15 mouse cellular contexts compared by ENCODE assay signal in the genomic region with DNA sequence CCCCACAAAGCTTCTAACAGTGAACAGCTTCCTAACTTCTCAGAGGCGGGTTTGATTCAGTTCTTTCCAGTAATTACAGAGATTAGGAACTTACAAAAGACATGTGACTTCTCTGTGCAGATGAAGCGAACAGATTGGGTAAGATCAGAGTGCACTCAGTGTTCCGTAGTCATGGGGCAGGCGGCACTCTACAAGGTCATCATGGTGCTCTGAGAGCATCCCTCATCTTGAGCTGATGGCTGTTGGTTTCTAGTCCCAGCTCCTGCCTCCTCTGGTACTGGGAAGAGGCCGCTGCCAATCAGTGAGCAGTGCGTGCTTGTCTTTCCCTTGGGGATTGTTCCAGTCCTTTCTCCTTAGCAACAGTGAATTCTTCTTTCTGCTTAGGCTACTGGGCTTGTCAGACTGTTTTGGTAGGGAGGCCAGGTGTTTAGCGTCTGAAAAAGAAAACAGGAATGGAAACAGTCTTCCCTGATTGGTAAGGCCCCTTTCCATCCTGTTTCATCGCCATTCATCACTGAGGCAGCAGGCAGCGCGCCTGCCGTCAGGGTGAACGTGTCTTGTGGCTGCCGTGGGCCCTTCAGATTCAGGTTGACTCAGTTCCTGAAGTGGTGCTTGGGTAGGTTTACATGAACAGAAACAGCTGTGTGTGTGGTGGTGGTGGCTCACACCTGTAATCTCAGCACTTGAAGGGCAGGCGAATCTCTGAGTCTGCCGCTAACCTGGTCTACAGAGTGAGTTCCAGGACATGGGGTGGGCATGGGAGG. TPM values are rescaled to one million over a fixed set of nuclear protein-coding genes. Genes with fewer than 3 reads are reported as not detected.
A peak's percentile ranks its signal among the peaks of the same experiment; 100 is the strongest.
DNase-seq lines count a peak whose midpoint lies in the region; ATAC-seq and TF ChIP-seq lines count a peak whose summit lies in the region.
"Had no signal": no experiment of that assay in that cellular context is flagged by ENCODE, and none has a peak within 500 bp of the region (broad histone marks: within the 10 kb centered on the region; RNA-seq: fewer than 3 reads in every experiment).

No protein-coding gene starts in this region.

- no peak for TF ChIP-seq EP300 in lung, postnatal 0 days (IDR thresholded peaks at IDR 0.05)

- peak; percentile 71 for DNase-seq in lung, postnatal 0 days (ENCODE audit: low spot score)
- DNase-seq in lung, postnatal 10 days = no peak
- DNase-seq in CD4-positive, CD25-positive, alpha-beta regulatory T cell, adult 2 months (ENCODE audit: low read depth, low spot score) = peak; percentile 84
- peak; percentile 9 for DNase-seq in brain, embryonic 14.5 days (ENCODE audit: low read depth)
- peak; percentile 43 to 44 for DNase-seq in thymus, postnatal 10 days (ENCODE audit: low spot score in 2 of 2)
- DNase-seq in right cerebral cortex, adult 18-20 months = no peak
- DNase-seq: cerebellum, adult 18-20 months; gastrocnemius, postnatal 10 days; kidney, postnatal 14 days; layer of hippocampus, postnatal 36 days had no signal

- H3K4me3 ChIP-seq in lung, postnatal 0 days (ENCODE audit: low read depth, low read length) = no peak overlapping the region
- H3K4me3 ChIP-seq in kidney, embryonic 14.5 days (ENCODE audit: low read length) = no peak overlapping the region
- H3K4me3 ChIP-seq: forebrain, embryonic 15.5 days; heart, embryonic 13.5 days; limb, embryonic 13.5 days; lung, embryonic 15.5 days had no signal

- 56% methylated on average over 15 of the region's 15 CpGs for WGBS in lung, postnatal 0 days
- WGBS in kidney, embryonic 14.5 days = 72% methylated on average over 15 of the region's 15 CpGs

- H3K9ac ChIP-seq in lung, postnatal 0 days (replicated peaks; ENCODE audit: low read depth) = no peak overlapping the region
- H3K9ac ChIP-seq in kidney, embryonic 14.5 days (ENCODE audit: low read depth, low read length) = no peak overlapping the region
- H3K9ac ChIP-seq: forebrain, embryonic 15.5 days; heart, embryonic 13.5 days; limb, embryonic 13.5 days; lung, embryonic 15.5 days had no signal

- no peak overlapping the region for H3K4me2 ChIP-seq in lung, postnatal 0 days (replicated peaks; ENCODE audit: low read depth, low read length)
- H3K4me2 ChIP-seq in kidney, embryonic 14.5 days (replicated peaks; ENCODE audit: low read depth, low read length) = no peak overlapping the region
- H3K4me2 ChIP-seq: forebrain, embryonic 15.5 days; heart, embryonic 13.5 days; limb, embryonic 13.5 days; lung, embryonic 15.5 days had no signal

- no peak overlapping the region for H3K27ac ChIP-seq in lung, postnatal 0 days (ENCODE audit: low read length)
- H3K27ac ChIP-seq in kidney, embryonic 14.5 days (ENCODE audit: low read depth, low read length) = no peak overlapping the region
- H3K27ac ChIP-seq: forebrain, embryonic 15.5 days; heart, embryonic 13.5 days; limb, embryonic 13.5 days; lung, embryonic 15.5 days had no signal

- peak; percentile 89 for ATAC-seq in lung, postnatal 0 days
- no peak for ATAC-seq in kidney, embryonic 14.5 days (ENCODE audit: low FRiP score, low TSS enrichment)
- ATAC-seq: forebrain, embryonic 15.5 days had no signal

- TF ChIP-seq POLR2A in brain, embryonic 14.5 days (IDR thresholded peaks at IDR 0.05; ENCODE audit: borderline replicate concordance, extremely low read depth, insufficient read depth, insufficient read length, poor library complexity, severe bottlenecking) = no peak

- H3K36me3 ChIP-seq in lung, postnatal 0 days (ENCODE audit: insufficient read depth, low read length) = no peaks in the 10 kb centered on the region
- H3K36me3 ChIP-seq in kidney, embryonic 14.5 days (ENCODE audit: control insufficient read depth, insufficient read depth, low read length) = peaks cover 3% of the 10 kb centered on the region; the same call in 1 of the 2 replicates
- H3K36me3 ChIP-seq: forebrain, embryonic 15.5 days had no signal

- no peaks in the 10 kb centered on the region for H3K27me3 ChIP-seq in lung, postnatal 0 days (replicated peaks; ENCODE audit: insufficient read depth, low read length)
- no peaks in the 10 kb centered on the region for H3K27me3 ChIP-seq in kidney, embryonic 14.5 days (ENCODE audit: control insufficient read depth, insufficient read depth, low read length)
- H3K27me3 ChIP-seq: forebrain, embryonic 15.5 days; heart, embryonic 13.5 days; limb, embryonic 13.5 days; lung, embryonic 15.5 days had no signal

- no peaks in the 10 kb centered on the region for H3K4me1 ChIP-seq in lung, postnatal 0 days (ENCODE audit: insufficient read depth, low read depth, low read length)
- H3K4me1 ChIP-seq in kidney, embryonic 14.5 days (ENCODE audit: control insufficient read depth, insufficient read depth, low read length) = no peaks in the 10 kb centered on the region
- H3K4me1 ChIP-seq: forebrain, embryonic 15.5 days had no signal

- H3K9me3 ChIP-seq in lung, postnatal 0 days (ENCODE audit: low read length) = no peaks in the 10 kb centered on the region
- no peaks in the 10 kb centered on the region for H3K9me3 ChIP-seq in kidney, embryonic 14.5 days (ENCODE audit: control insufficient read depth, low read length)
- H3K9me3 ChIP-seq: forebrain, embryonic 15.5 days; heart, embryonic 13.5 days; limb, embryonic 13.5 days; lung, embryonic 15.5 days had no signal

- TF ChIP-seq CTCF in lung, postnatal 0 days (IDR thresholded peaks at IDR 0.05) = no peak
- TF ChIP-seq CTCF in brain, embryonic 14.5 days (IDR thresholded peaks at IDR 0.05; ENCODE audit: borderline replicate concordance, extremely low read depth, insufficient read depth, insufficient read length) = no peak

RNA-seq across cellular contexts. Expression of gene Lclat1, which starts 54.8 kb away (rescaled TPM):
- 9.1 and 10.2 TPM in 2 replicates for polyA plus RNA-seq in lung, postnatal 0 days (2015; fragmentation: Nextera tagmentation; extraction: Ambion mirVana)
- polyA plus RNA-seq in brain, embryonic 14.5 days (2012; rRNA removed) = 9.1 and 16.2 TPM in 2 replicates
- polyA plus RNA-seq in kidney, embryonic 14.5 days (2014; fragmentation: Nextera tagmentation; extraction: Ambion mirVana) = 13.6 and 24.9 TPM in 2 replicates

Comparison
In these comparisons a context has a peak if more than half of its experiments do, and no peak if none do; other contexts are left out.
1. DNase-seq: peak in lung, postnatal 0 days (single experiment), CD4-positive, CD25-positive, alpha-beta regulatory T cell, adult 2 months (single experiment), brain, embryonic 14.5 days (single experiment) and thymus, postnatal 10 days (2 of 2); none in lung, postnatal 10 days (single experiment) and right cerebral cortex, adult 18-20 months (single experiment).